Mouse (Mus musculus): ENCODE data around the gene Kcne3.

Gene Kcne3

DNA sequence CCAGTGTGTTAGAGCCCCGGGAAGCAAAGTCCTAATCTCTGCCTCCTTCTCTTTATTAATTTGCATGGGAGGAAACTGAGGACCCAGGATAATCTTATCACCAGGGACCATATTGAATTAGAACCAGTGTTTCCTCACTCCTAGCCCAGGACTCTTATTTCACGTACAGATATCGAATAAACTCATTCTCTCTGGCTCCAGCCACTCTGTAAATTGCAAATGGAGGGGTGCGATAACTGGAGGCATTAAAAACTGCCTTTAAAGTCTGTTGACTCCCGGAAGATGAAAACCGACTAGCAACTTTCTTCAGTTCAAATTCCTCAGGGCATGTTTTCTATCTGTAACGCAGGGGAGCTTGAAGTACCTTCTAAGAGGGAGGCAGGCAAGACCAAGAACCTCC lies 3.1 kb downstream of the Kcne3 start:
- in situ Hi-C loops (cut with MboI; ENCODE audit: low pct_unique_long_range_greater_than_20kb in 1 of 2, low sequenced_read_pairs in 2 of 2, unreplicated experiment in 1 of 2) = no loop called here

DNA sequence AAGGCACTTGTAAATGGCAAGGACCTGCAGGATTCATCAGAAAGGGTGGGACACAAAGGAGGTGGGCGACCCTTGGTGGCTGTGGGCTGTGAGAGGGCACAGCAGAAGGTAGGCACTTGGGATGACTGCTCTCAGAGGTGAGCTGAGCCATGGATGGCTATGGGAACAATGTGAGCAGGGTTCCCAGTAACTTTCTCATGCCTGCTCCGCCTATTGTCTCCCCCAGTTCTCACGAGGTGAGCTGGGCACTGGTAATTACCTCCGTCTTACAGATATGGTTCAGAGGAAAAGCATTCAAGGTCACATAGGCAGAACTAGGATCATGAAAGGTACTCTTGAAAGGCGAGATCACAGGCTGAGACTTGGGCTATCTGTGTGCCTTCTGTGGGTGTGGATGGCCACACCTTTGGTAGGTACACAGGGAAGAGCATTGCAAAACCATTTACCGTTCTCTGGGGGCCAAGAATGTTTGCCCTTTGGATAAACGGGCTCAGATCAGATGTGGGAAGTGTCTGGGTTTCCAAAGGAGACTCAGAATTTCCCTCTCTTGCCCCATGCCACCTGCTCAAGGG lies 3.6 kb downstream of the Kcne3 start:
- in situ Hi-C loops (cut with MboI; ENCODE audit: low pct_unique_long_range_greater_than_20kb in 1 of 2, low sequenced_read_pairs in 2 of 2, unreplicated experiment in 1 of 2) = no loop called here

DNA sequence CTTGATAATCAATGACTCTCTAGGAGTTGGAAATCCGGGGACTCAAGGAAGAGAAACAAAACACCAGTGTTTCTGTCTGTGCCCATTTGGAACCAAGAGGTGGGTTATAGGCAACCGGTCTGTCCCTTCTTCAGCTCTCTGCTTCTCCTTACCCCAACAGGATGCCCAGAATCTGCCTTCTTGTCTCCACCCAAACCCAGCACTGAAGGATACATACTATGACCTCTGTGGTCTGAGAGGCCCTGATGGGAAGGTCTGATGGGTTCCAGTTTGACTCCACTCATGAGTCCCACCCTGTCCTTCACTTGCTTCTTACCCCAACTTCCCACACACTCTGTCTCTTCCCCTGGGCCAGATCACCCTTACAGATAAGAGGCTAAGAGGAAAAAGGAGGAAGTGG lies 4.9 kb downstream of the Kcne3 start:
- in situ Hi-C loops (cut with MboI; ENCODE audit: low pct_unique_long_range_greater_than_20kb in 1 of 2, low sequenced_read_pairs in 2 of 2, unreplicated experiment in 1 of 2) = no loop called here

GRCm38 (mm10) chr7:100181614-100182013 lies 5.3 kb downstream of the Kcne3 start:
- in situ Hi-C loops (cut with MboI; ENCODE audit: low pct_unique_long_range_greater_than_20kb in 1 of 2, low sequenced_read_pairs in 2 of 2, unreplicated experiment in 1 of 2) = no loop called here

- in situ Hi-C loops (cut with MboI; ENCODE audit: low pct_unique_long_range_greater_than_20kb in 1 of 2, low sequenced_read_pairs in 2 of 2, unreplicated experiment in 1 of 2) = no loop called here
Measured at GRCm38 (mm10) chr7:100182388-100182787, 6.1 kb downstream of the Kcne3 start.

- in situ Hi-C loops (cut with MboI; ENCODE audit: low pct_unique_long_range_greater_than_20kb in 1 of 2, low sequenced_read_pairs in 2 of 2, unreplicated experiment in 1 of 2) = no loop called here
Measured at GRCm38 (mm10) chr7:100187601-100188000, 11.3 kb downstream of the Kcne3 start.

DNA sequence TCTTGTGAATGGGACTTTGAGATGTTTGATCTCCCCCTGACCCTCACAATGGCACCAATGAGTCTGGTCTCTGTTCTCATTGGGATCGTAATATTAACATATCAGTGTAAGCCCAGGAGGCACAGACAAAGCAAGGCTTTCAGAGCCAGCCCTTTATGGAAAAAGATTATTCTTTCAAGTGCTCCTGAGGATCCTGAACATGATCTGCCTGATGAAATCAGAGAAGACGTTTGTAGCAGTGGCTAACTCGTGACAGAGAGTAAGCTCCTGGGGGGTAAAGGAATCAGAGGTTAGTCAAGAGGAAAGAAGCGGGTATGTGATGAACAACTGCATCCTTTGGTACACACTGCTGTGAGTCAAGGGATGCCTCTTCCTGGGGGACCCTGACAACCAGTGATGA lies 13.9 kb downstream of the Kcne3 start:
- in situ Hi-C loops (cut with MboI; ENCODE audit: low pct_unique_long_range_greater_than_20kb in 1 of 2, low sequenced_read_pairs in 2 of 2, unreplicated experiment in 1 of 2) = no loop called here

DNA sequence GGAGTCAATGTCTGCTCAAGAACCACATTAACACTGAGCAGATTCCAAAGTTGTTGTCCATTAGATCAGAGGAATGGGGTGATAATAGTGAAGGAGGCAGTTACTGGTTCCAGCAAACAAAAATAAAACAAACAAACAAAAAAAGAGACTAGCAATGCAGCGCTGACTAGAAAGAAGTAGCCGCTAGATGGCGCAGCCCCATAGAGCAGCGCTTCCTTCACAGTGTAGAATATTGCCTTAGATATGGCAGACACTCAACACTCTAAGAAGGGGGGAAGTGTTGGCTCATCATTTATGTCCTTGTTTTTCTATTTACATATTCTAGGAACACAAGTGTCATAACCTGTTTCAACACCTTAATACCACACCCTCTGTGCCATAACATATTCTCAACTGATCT lies 14.5 kb downstream of the Kcne3 start:
- in situ Hi-C loops (cut with MboI; ENCODE audit: low pct_unique_long_range_greater_than_20kb in 1 of 2, low sequenced_read_pairs in 2 of 2, unreplicated experiment in 1 of 2) = no loop called here

GRCm38 (mm10) chr7:100201191-100201590 lies 24.9 kb downstream of the Kcne3 start:
- in situ Hi-C loops (cut with MboI; ENCODE audit: low pct_unique_long_range_greater_than_20kb in 1 of 2, low sequenced_read_pairs in 2 of 2, unreplicated experiment in 1 of 2) = no loop called here

GRCm38 (mm10) chr7:100203616-100204015 lies 27.3 kb downstream of the Kcne3 start:
- in situ Hi-C loops (cut with MboI; ENCODE audit: low pct_unique_long_range_greater_than_20kb in 1 of 2, low sequenced_read_pairs in 2 of 2, unreplicated experiment in 1 of 2) = no loop called here

DNA sequence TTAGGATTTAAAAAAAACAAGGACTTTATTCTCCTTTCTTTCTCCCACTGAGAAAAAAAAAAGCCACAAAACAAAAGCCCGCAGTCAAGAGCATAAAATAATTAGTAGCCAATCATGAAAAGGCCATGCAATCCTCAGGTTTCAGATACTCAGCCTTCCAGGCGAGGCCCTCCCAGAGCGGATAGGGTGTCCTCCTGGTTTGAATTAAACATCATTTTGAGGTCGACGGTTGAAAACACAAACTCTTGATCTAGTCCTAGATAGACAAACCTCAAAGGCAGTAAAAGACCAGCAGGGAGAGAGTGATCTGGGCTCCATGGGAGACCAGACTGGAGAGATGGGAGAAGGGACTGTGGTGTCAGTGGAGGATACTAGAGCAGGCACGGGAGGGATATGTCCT lies 28.6 kb downstream of the Kcne3 start:
- in situ Hi-C loops (cut with MboI; ENCODE audit: low pct_unique_long_range_greater_than_20kb in 1 of 2, low sequenced_read_pairs in 2 of 2, unreplicated experiment in 1 of 2) = no loop called here

GRCm38 (mm10) chr7:100206144-100206543 lies 29.8 kb downstream of the Kcne3 start:
- in situ Hi-C loops (cut with MboI; ENCODE audit: low pct_unique_long_range_greater_than_20kb in 1 of 2, low sequenced_read_pairs in 2 of 2, unreplicated experiment in 1 of 2) = no loop called here

DNA sequence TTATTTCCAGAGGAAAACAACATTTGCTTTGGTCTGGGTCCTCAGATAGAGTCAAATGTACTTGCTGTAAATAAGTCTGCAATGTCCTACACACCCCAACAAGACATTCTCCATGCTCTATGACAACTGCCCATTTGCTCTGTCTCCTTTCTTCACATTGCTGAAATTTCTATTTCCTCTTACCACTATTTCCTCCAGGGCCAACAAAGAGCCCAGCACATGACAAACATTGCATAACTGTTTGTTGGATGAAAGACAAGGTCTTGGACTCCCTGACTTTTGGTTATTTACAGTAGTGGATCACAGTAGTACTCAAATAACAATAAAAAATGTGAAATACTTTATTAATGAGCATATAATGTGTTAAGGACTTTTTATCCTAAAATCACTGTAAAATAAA lies 31.6 kb downstream of the Kcne3 start:
- in situ Hi-C loops (cut with MboI; ENCODE audit: low pct_unique_long_range_greater_than_20kb in 1 of 2, low sequenced_read_pairs in 2 of 2, unreplicated experiment in 1 of 2) = no loop called here

DNA sequence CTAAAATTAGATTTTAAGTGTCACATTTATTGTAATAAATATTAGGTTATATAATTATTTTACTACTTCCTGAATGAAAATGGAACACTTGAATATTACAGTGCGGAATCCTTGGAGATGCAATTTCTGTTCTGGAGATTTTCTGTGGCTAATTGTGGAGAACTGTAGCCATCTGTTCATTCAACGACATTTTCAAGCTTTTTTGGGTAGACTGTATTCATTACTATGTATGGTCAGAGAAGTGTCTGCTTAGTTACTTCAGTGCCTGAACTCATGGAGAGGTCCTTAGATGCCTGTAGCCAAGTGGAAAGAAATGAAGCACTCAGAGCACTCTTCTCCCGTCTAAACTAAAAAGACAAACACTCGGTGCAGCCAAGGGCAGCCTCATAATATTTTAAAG lies 38.0 kb downstream of the Kcne3 start:
- in situ Hi-C loops (cut with MboI; ENCODE audit: low pct_unique_long_range_greater_than_20kb in 1 of 2, low sequenced_read_pairs in 2 of 2, unreplicated experiment in 1 of 2) = no loop called here

GRCm38 (mm10) chr7:100215116-100215732 lies 38.9 kb downstream of the Kcne3 start:
- in situ Hi-C loops (cut with MboI; ENCODE audit: low pct_unique_long_range_greater_than_20kb in 1 of 2, low sequenced_read_pairs in 2 of 2, unreplicated experiment in 1 of 2) = no loop called here

GRCm38 (mm10) chr7:100215976-100216375 lies 39.7 kb downstream of the Kcne3 start:
- in situ Hi-C loops (cut with MboI; ENCODE audit: low pct_unique_long_range_greater_than_20kb in 1 of 2, low sequenced_read_pairs in 2 of 2, unreplicated experiment in 1 of 2) = no loop called here

- in situ Hi-C loops (cut with MboI; ENCODE audit: low pct_unique_long_range_greater_than_20kb in 1 of 2, low sequenced_read_pairs in 2 of 2, unreplicated experiment in 1 of 2) = no loop called here
Measured at GRCm38 (mm10) chr7:100216601-100217565, 40.6 kb downstream of the Kcne3 start.

GRCm38 (mm10) chr7:100227158-100227875 lies 51.0 kb downstream of the Kcne3 start, which contains the start of gene Pgm2l1:
Pgm2l1 (plus strand) TSS chr7:100227394.
- in situ Hi-C loops (cut with MboI; ENCODE audit: low pct_unique_long_range_greater_than_20kb in 1 of 2, low sequenced_read_pairs in 2 of 2, unreplicated experiment in 1 of 2) = no loop called here

All from mouse embryonic stem cell (cell line).